Mouse (Mus musculus) B cell, adult 2 months (primary cell): ENCODE measurements around the gene Sv2c.

ENCODE experiments used
- DNase-seq, 2 experiments: peaks; one replicate each; pipeline ENCODE4 v3.0.0; 2022

The Sv2c gene

GRCm38 (mm10) chr13:95941861-95942260 lies 190.5 kb downstream of the Sv2c start:
- DNase-seq, result no peak

GRCm38 (mm10) chr13:95940811-95941210 lies 191.6 kb downstream of the Sv2c start:
- no peak for DNase-seq

GRCm38 (mm10) chr13:95924201-95924621 lies 208.2 kb downstream of the Sv2c start:
- no peak for DNase-seq

- DNase-seq, result no peak
These were observed 209.8 kb downstream of the Sv2c start for GRCm38 (mm10) chr13:95922626-95923025.

- DNase-seq, result no peak
These were observed 213.6 kb downstream of the Sv2c start for GRCm38 (mm10) chr13:95918624-95919284.

GRCm38 (mm10) chr13:95913046-95913406 lies 219.4 kb downstream of the Sv2c start:
- no peak for DNase-seq

- DNase-seq, result no peak
These were observed 220.0 kb downstream of the Sv2c start for GRCm38 (mm10) chr13:95912157-95913045.

- no peak for DNase-seq
These were observed 222.1 kb downstream of the Sv2c start for GRCm38 (mm10) chr13:95910270-95910669.

- DNase-seq, result no peak
These were observed 223.1 kb downstream of the Sv2c start for GRCm38 (mm10) chr13:95909244-95909643.
